Mouse (Mus musculus) spleen, adult 2 months (tissue): ENCODE measurements at regions not wholly inside any gene's neighbourhood (a gene's known extent, or its start where the extent isn't known, plus 50 kb on each side); places are given as distances from the start of the nearest gene placed in this dataset.

Source experiments
- CTCF ChIP-seq: fragments of 200-500 bp; IDR thresholded peaks from 2 replicates; pipeline ENCODE4 v1.5.1; 2011; ENCODE audit warnings: mild to moderate bottlenecking, inconsistent platforms; ENCODE audit not compliant: insufficient read depth, insufficient read length, insufficient replicate concordance; ENCODE audit errors: extremely low read depth
- POLR2A ChIP-seq: fragments of 200-500 bp; IDR thresholded peaks from 2 replicates; pipeline ENCODE4 v1.6.1; 2011; ENCODE audit warnings: low read depth, low read length, inconsistent platforms

GRCm38 (mm10) chr1:143918146-143918774, 85.7 kb downstream of the Rgs2 start:
- TF ChIP-seq CTCF (no peak), POLR2A (no peak)
